Mouse (Mus musculus) brain, embryonic 14.5 days (tissue): Measurements from ENCODE around the gene 1700113H08Rik.

Experiments used
- CTCF ChIP-seq: fragments of 200-500 bp; IDR thresholded peaks from 2 replicates; pipeline ENCODE4 v1.5.1; 2012; ENCODE audit warnings: inconsistent platforms, mild to moderate bottlenecking, moderate library complexity, borderline replicate concordance; ENCODE audit not compliant: insufficient read depth, insufficient read length; ENCODE audit errors: extremely low read depth
- POLR2A ChIP-seq: fragments of 200-500 bp; IDR thresholded peaks from 2 replicates; pipeline ENCODE4 v1.6.1; 2012; ENCODE audit warnings: mild to moderate bottlenecking, inconsistent platforms, borderline replicate concordance; ENCODE audit not compliant: poor library complexity, insufficient read depth, insufficient read length, severe bottlenecking; ENCODE audit errors: extremely low read depth

- no peak for TF ChIP-seq POLR2A
- TF ChIP-seq CTCF, result no peak
Measured at GRCm38 (mm10) chr10:87012087-87012486, 45.8 kb upstream of the 1700113H08Rik start.
